Mouse (Mus musculus) CH12.LX (cell line): ENCODE results near the gene Agap1. TPM values are rescaled to one million over a fixed set of nuclear protein-coding genes. Genes with fewer than 3 reads are reported as not detected.

ENCODE experiments used
- DNase-seq: peaks from one replicate; pipeline ENCODE4 v3.0.0-alpha.2; 2013; ENCODE audit errors: extremely low read depth
- H3K27ac ChIP-seq: 2 replicates; pipeline ENCODE4 v1.5.1; 2012; ENCODE audit warnings: low read depth, mild to moderate bottlenecking, control low read depth, moderate library complexity; ENCODE audit not compliant: insufficient read depth
- H3K27me3 ChIP-seq: replicated peaks from 2 replicates; pipeline ENCODE3; 2012; ENCODE audit warnings: inconsistent platforms
- H3K36me3 ChIP-seq, 2 experiments: replicated peaks in 1 of 2; 2 replicates each; pipeline versions ENCODE3 to v1.6.1; 2012; ENCODE audit warnings: inconsistent platforms in 1 of 2, low read length in 1 of 2, mild to moderate bottlenecking in 1 of 2, mixed read lengths in 1 of 2, moderate library complexity in 1 of 2; ENCODE audit not compliant: control insufficient read depth in 1 of 2, insufficient read depth in 1 of 2
- H3K4me1 ChIP-seq, 2 experiments: 2 replicates each; pipeline ENCODE4 v1.6.1; 2012; ENCODE audit warnings: inconsistent platforms in 1 of 2, moderate library complexity in 1 of 2; ENCODE audit not compliant: insufficient read depth in 2 of 2, control insufficient read depth in 1 of 2
- H3K4me2 ChIP-seq: 2 replicates; pipeline ENCODE4 v1.6.1; 2012; ENCODE audit warnings: low read depth, mild to moderate bottlenecking, control low read depth; ENCODE audit not compliant: poor library complexity, insufficient read depth, severe bottlenecking
- H3K4me3 ChIP-seq, 3 experiments: fragments of 150-350 bp in 1 of 3; sonication (generic) in 1 of 3; replicated peaks in 1 of 3; 2 replicates each; pipeline versions ENCODE3 to v1.5.1; 2011 to 2012; ENCODE audit warnings: low read depth in 2 of 3, low read length in 2 of 3, mild to moderate bottlenecking in 2 of 3, moderate library complexity in 2 of 3, control low read depth in 1 of 3, improper control_type of control experiment in 1 of 3, inconsistent platforms in 1 of 3, mixed read lengths in 1 of 3; ENCODE audit not compliant: poor library complexity in 1 of 3
- H3K79me2 ChIP-seq: replicated peaks from 2 replicates; pipeline ENCODE4 v1.6.1; 2012; ENCODE audit warnings: mild to moderate bottlenecking, moderate library complexity; ENCODE audit not compliant: control insufficient read depth, poor library complexity, insufficient read depth, severe bottlenecking; ENCODE audit errors: extremely low read depth
- H3K9ac ChIP-seq: 2 replicates; pipeline ENCODE4 v1.6.1; 2012; ENCODE audit warnings: low read depth, mild to moderate bottlenecking, control low read depth, moderate library complexity; ENCODE audit not compliant: insufficient read depth
- H3K9me3 ChIP-seq: replicated peaks from 2 replicates; pipeline ENCODE3; 2012; ENCODE audit warnings: low read length, inconsistent platforms, mixed read lengths
- CHD1 ChIP-seq: IDR thresholded peaks from 2 replicates; pipeline ENCODE4 v1.6.1; 2012; ENCODE audit warnings: low read depth, low read length, improper control_type of control experiment, inconsistent platforms
- CHD2 ChIP-seq: IDR thresholded peaks from 2 replicates; pipeline ENCODE4 v1.6.1; 2011; ENCODE audit warnings: low read length, improper control_type of control experiment
- E2F4 ChIP-seq: IDR thresholded peaks from 2 replicates; pipeline ENCODE4 v1.6.1; 2011; ENCODE audit warnings: low read depth, low read length, improper control_type of control experiment; ENCODE audit not compliant: insufficient replicate concordance
- ETS1 ChIP-seq: conservative IDR thresholded peaks from 2 replicates; pipeline ENCODE4 v1.6.1; 2012; ENCODE audit warnings: low read depth, mild to moderate bottlenecking, inconsistent platforms, low read length, improper control_type of control experiment, moderate library complexity
- GABPA ChIP-seq: IDR thresholded peaks from 2 replicates; pipeline ENCODE4 v1.6.1; 2012; ENCODE audit warnings: low read depth, low read length, improper control_type of control experiment, inconsistent platforms; ENCODE audit not compliant: insufficient replicate concordance
- HCFC1 ChIP-seq: IDR thresholded peaks from 2 replicates; pipeline ENCODE4 v1.6.1; 2012; ENCODE audit warnings: low read depth, mild to moderate bottlenecking, inconsistent platforms, low read length, improper control_type of control experiment
- IRF4 ChIP-seq: IDR thresholded peaks from 2 replicates; pipeline ENCODE4 v1.6.1; 2014; ENCODE audit warnings: low read depth, mild to moderate bottlenecking, inconsistent platforms, low read length, improper control_type of control experiment
- JUND ChIP-seq: conservative IDR thresholded peaks from 2 replicates; pipeline ENCODE4 v1.6.1; 2011; ENCODE audit warnings: low read depth, low read length, improper control_type of control experiment
- MAFK ChIP-seq: IDR thresholded peaks from 2 replicates; pipeline ENCODE4 v1.6.1; 2011; ENCODE audit warnings: low read length, improper control_type of control experiment; ENCODE audit not compliant: insufficient replicate concordance
- MAX ChIP-seq: IDR thresholded peaks from 2 replicates; pipeline ENCODE4 v1.6.1; 2011; ENCODE audit warnings: low read length, improper control_type of control experiment
- MAZ ChIP-seq: IDR thresholded peaks from 2 replicates; pipeline ENCODE4 v1.6.1; 2012; ENCODE audit warnings: low read depth, mild to moderate bottlenecking, inconsistent platforms, low read length, improper control_type of control experiment, moderate library complexity
- MYC ChIP-seq: IDR thresholded peaks from 2 replicates; pipeline ENCODE4 v1.6.1; 2011; ENCODE audit warnings: low read depth, mild to moderate bottlenecking, improper control_type of control experiment, low read length
- PAX5 ChIP-seq: IDR thresholded peaks from 2 replicates; pipeline ENCODE4 v1.6.1; 2012; ENCODE audit warnings: low read length, inconsistent platforms, mixed read lengths
- POLR2A ChIP-seq: IDR thresholded peaks from 2 replicates; pipeline ENCODE4 v1.6.1; 2011; ENCODE audit warnings: low read depth, mild to moderate bottlenecking, improper control_type of control experiment, low read length
- POLR2AphosphoS2 ChIP-seq: IDR thresholded peaks from 2 replicates; pipeline ENCODE4 v1.6.1; 2011; ENCODE audit warnings: low read depth, low read length, improper control_type of control experiment
- SIN3A ChIP-seq: IDR thresholded peaks from 2 replicates; pipeline ENCODE4 v1.6.1; 2012; ENCODE audit warnings: low read length, improper control_type of control experiment, inconsistent platforms
- USF1 ChIP-seq: IDR thresholded peaks from 2 replicates; pipeline ENCODE4 v1.6.1; 2014; ENCODE audit warnings: low read depth, mild to moderate bottlenecking, inconsistent platforms, low read length, improper control_type of control experiment
- USF2 ChIP-seq: conservative IDR thresholded peaks from 2 replicates; pipeline ENCODE4 v1.6.1; 2011; ENCODE audit warnings: low read depth, low read length, improper control_type of control experiment
- ZKSCAN1 ChIP-seq: IDR thresholded peaks from 2 replicates; pipeline ENCODE4 v1.6.1; 2012; ENCODE audit warnings: low read depth, inconsistent platforms, low read length, improper control_type of control experiment, borderline replicate concordance
- ZMIZ1 ChIP-seq: IDR thresholded peaks from 2 replicates; pipeline ENCODE4 v1.6.1; 2012; ENCODE audit warnings: low read depth, mild to moderate bottlenecking, inconsistent platforms, low read length, improper control_type of control experiment
- dilution Hi-C: fragments of 300-500 bp; cut with MboI; formaldehyde crosslinking; loops from 2 replicates; pipeline ENCODE4 v1.14.3; 2020; ENCODE audit warnings: low sequenced_read_pairs; ENCODE audit not compliant: extremely low pct_unique_long_range_greater_than_20kb, extremely low pct_ligation_motif_present
- in situ Hi-C: fragments of 300-500 bp; cut with MboI; formaldehyde crosslinking; loops from 3 replicates; pipeline ENCODE4 v1.14.3; 2019; ENCODE audit warnings: low sequenced_read_pairs, low pct_ligation_motif_present, low pct_unique_long_range_greater_than_20kb, mixed read lengths
- polyA plus RNA-seq: library from polyadenylated mRNA; unstranded; fragments of >175 nt; gene quantifications from 2 replicates; pipeline ENCODE4 v1.2.1, GENCODE M21; 2012; ENCODE audit warnings: low read depth; ENCODE audit not compliant: insufficient read length
- total RNA-seq, 2 experiments: library from RNA; depleted of rRNA; stranded (reverse); fragments of 300-350 nt in 1 of 2; fragments of >200 nt in 1 of 2; gene quantifications; 2 replicates each; pipeline ENCODE4 v1.2.3; 2012 to 2014

The Agap1 gene
- total and polyA plus RNA-seq, 3 experiments, result not detected

GRCm38 (mm10) chr1:89621014-89621791, 166.6 kb downstream of the Agap1 start:
- no peaks in the 10 kb centered on the region for H3K36me3 ChIP-seq
- in situ Hi-C loops (no loop called here), dilution Hi-C loops (no loop called here)
- no peaks in the 10 kb centered on the region for H3K27me3 ChIP-seq
- no peak overlapping the region for H3K4me3 ChIP-seq
- TF ChIP-seq CHD2 (no peak), ZKSCAN1 (no peak), USF1 (no peak), HCFC1 (no peak), MYC (no peak), ZMIZ1 (no peak), IRF4 (no peak), CHD1 (no peak), MAX (no peak), MAZ (no peak), E2F4 (no peak)
- no peak overlapping the region for H3K4me2 ChIP-seq
- peaks cover 93% of the 10 kb centered on the region for H3K9me3 ChIP-seq
- no peak overlapping the region for H3K27ac ChIP-seq
- DNase-seq, result no peak
- H3K79me2 ChIP-seq, result no peaks in the 10 kb centered on the region
- no peaks in the 10 kb centered on the region for H3K4me1 ChIP-seq
- H3K9ac ChIP-seq, result no peak overlapping the region

GRCm38 (mm10) chr1:89621952-89622351, 167.3 kb downstream of the Agap1 start:
- H3K4me2 ChIP-seq, result no peak overlapping the region
- DNase-seq, result no peak
- H3K4me3 ChIP-seq, result no peak overlapping the region
- H3K4me1 ChIP-seq, result no peaks in the 10 kb centered on the region
- H3K27me3 ChIP-seq, result no peaks in the 10 kb centered on the region
- no peak overlapping the region for H3K9ac ChIP-seq
- no peaks in the 10 kb centered on the region for H3K79me2 ChIP-seq
- no peaks in the 10 kb centered on the region for H3K36me3 ChIP-seq
- no peak overlapping the region for H3K27ac ChIP-seq
- in situ Hi-C loops (no loop called here), dilution Hi-C loops (no loop called here)
- peaks cover 94% of the 10 kb centered on the region for H3K9me3 ChIP-seq
- TF ChIP-seq POLR2AphosphoS2 (no peak), PAX5 (no peak), JUND (no peak), CHD1 (no peak), SIN3A (no peak), USF2 (no peak), ETS1 (no peak), GABPA (no peak), MAFK (no peak), POLR2A (no peak), E2F4 (no peak)
